Mouse (Mus musculus): ENCODE measurements around the gene Olfr819. TPM values are rescaled to one million over a fixed set of nuclear protein-coding genes. Genes with fewer than 3 reads are reported as not detected.

The Olfr819 gene
- not detected for polyA plus RNA-seq (2015; fragmentation: Illumina TruSeq; extraction: RNeasy Lipid Tissue Mini Kit (QIAGEN cat#74804); ENCODE audit: insufficient read depth, low replicate concordance)

DNA sequence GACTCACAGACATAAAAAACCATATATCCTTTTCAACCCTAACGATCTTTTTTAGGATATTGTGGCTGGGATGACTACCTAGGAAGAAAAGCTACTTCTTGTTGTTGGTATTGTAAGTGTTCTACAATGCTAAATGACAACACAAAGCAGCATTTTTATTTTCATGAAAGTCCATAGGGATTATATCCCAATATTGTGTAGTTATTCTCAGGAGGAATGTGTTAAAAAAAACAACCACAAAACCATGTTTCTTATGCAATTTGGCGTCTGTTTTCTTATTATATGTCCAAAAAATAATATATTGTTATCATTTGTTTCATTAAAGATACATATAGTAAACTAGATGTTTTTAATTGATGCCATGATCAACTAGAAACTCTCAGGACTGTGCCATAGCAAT is at the start of gene Olfr819:
TSS of gene Olfr819 (minus strand) at position 101 of the 400 bp plus-strand sequence.

DNA sequence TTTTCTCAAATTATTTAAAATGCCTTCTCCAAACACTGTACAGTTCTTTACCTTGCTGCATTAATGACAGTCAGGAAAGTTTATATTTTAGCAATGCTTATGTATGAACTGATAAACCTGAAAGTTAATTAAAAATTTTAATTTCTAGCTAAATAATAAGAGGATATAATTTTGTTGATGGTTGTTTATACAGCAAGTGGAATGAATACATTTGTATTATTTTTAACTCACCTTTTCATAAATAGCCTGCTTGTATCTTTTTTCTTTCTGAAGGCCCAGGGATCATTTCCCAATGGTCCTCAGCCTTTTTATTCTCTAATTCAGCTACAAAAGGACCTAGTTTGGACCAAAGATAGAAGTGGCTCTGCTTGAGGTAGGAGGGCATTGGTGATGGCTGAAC is 45.3 kb upstream of the Olfr819 start, which contains the start of gene Olfr820:
TSS of gene Olfr820 (plus strand) at position 301 of the 400 bp plus-strand sequence.

DNA sequence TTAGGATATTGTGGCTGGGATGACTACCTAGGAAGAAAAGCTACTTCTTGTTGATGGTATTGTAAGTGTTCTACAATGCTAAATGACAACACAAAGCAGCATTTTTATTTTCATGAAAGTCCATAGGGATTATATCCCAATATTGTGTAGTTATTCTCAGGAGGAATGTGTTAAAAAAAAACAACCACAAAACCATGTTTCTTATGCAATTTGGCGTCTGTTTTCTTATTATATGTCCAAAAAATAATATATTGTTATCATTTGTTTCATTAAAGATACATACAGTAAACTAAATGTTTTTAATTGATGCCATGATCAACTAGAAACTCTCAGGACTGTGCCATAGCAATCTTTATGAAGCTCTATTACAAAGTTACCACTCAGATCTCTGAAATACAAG is 17.9 kb upstream of the Olfr819 start, which contains the start of gene Gm10310:
TSS of gene Gm10310 (minus strand) at position 101 of the 400 bp plus-strand sequence.

GRCm38 (mm10) chr10:129976040-129976439 is 9.0 kb upstream of the Olfr819 start, which contains the start of gene Olfr247:
Gene Olfr247 (minus strand): TSS chr10:129976140.

GRCm38 (mm10) chr10:129949000-129949399 is 18.1 kb downstream of the Olfr819 start, which contains the start of gene Olfr818:
Gene Olfr818 (minus strand): TSS chr10:129949100.

DNA sequence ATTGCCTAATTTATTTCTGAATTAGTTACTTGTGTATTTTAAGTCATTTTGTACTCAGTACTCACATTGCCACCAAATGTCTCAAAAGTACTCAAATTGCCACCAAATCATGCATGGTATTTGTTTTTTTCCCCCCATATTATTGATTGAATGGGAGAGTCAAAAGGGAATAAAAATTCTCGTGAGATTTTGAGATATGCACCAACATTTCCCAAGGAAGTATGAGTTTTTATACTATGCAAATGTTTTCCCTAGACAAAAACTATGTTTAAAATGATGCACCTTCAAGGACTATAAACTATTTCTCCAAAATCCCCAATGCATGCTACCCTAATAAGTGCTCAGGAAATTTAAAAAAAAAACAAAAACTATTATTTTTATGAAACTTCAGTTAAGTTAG is 51.6 kb downstream of the Olfr819 start, which contains the start of gene Olfr816:
TSS of gene Olfr816 (minus strand) at position 101 of the 400 bp plus-strand sequence.

Other genes with a start within 250 kb of the Olfr819 start
- not detected for gene Olfr805, start 237.9 kb downstream of the Olfr819 start, polyA plus RNA-seq (2015; fragmentation: Illumina TruSeq; extraction: RNeasy Lipid Tissue Mini Kit (QIAGEN cat#74804); ENCODE audit: insufficient read depth, low replicate concordance)
- not detected for gene Olfr806, start 225.3 kb downstream of the Olfr819 start, polyA plus RNA-seq (2015; fragmentation: Illumina TruSeq; extraction: RNeasy Lipid Tissue Mini Kit (QIAGEN cat#74804); ENCODE audit: insufficient read depth, low replicate concordance)
- gene Olfr807, start 209.5 kb downstream of the Olfr819 start, polyA plus RNA-seq (2015; fragmentation: Illumina TruSeq; extraction: RNeasy Lipid Tissue Mini Kit (QIAGEN cat#74804); ENCODE audit: insufficient read depth, low replicate concordance): not detected
- not detected for gene Olfr808, start 201.8 kb downstream of the Olfr819 start, polyA plus RNA-seq (2015; fragmentation: Illumina TruSeq; extraction: RNeasy Lipid Tissue Mini Kit (QIAGEN cat#74804); ENCODE audit: insufficient read depth, low replicate concordance)
- not detected for gene Olfr809, start 192.6 kb downstream of the Olfr819 start, polyA plus RNA-seq (2015; fragmentation: Illumina TruSeq; extraction: RNeasy Lipid Tissue Mini Kit (QIAGEN cat#74804); ENCODE audit: insufficient read depth, low replicate concordance)
- not detected for gene Olfr810, start 172.3 kb downstream of the Olfr819 start, polyA plus RNA-seq (2015; fragmentation: Illumina TruSeq; extraction: RNeasy Lipid Tissue Mini Kit (QIAGEN cat#74804); ENCODE audit: insufficient read depth, low replicate concordance)
- gene Olfr811, start 162.9 kb downstream of the Olfr819 start, polyA plus RNA-seq (2015; fragmentation: Illumina TruSeq; extraction: RNeasy Lipid Tissue Mini Kit (QIAGEN cat#74804); ENCODE audit: insufficient read depth, low replicate concordance): not detected
- not detected for gene Olfr812, start 121.2 kb downstream of the Olfr819 start, polyA plus RNA-seq (2015; fragmentation: Illumina TruSeq; extraction: RNeasy Lipid Tissue Mini Kit (QIAGEN cat#74804); ENCODE audit: insufficient read depth, low replicate concordance)
- not detected for gene Olfr813, start 111.9 kb downstream of the Olfr819 start, polyA plus RNA-seq (2015; fragmentation: Illumina TruSeq; extraction: RNeasy Lipid Tissue Mini Kit (QIAGEN cat#74804); ENCODE audit: insufficient read depth, low replicate concordance)
- not detected for gene Olfr814, start 87.4 kb downstream of the Olfr819 start, polyA plus RNA-seq (2015; fragmentation: Illumina TruSeq; extraction: RNeasy Lipid Tissue Mini Kit (QIAGEN cat#74804); ENCODE audit: insufficient read depth, low replicate concordance)
- gene Olfr815, start 61.4 kb downstream of the Olfr819 start, polyA plus RNA-seq (2015; fragmentation: Illumina TruSeq; extraction: RNeasy Lipid Tissue Mini Kit (QIAGEN cat#74804); ENCODE audit: insufficient read depth, low replicate concordance): not detected
- not detected for gene Olfr816, start 51.7 kb downstream of the Olfr819 start, polyA plus RNA-seq (2015; fragmentation: Illumina TruSeq; extraction: RNeasy Lipid Tissue Mini Kit (QIAGEN cat#74804); ENCODE audit: insufficient read depth, low replicate concordance)
- gene Olfr818, start 18.2 kb downstream of the Olfr819 start, polyA plus RNA-seq (2015; fragmentation: Illumina TruSeq; extraction: RNeasy Lipid Tissue Mini Kit (QIAGEN cat#74804); ENCODE audit: insufficient read depth, low replicate concordance): not detected
- not detected for gene Olfr247, start 8.9 kb upstream of the Olfr819 start, polyA plus RNA-seq (2015; fragmentation: Illumina TruSeq; extraction: RNeasy Lipid Tissue Mini Kit (QIAGEN cat#74804); ENCODE audit: insufficient read depth, low replicate concordance)
- not detected for gene Gm10310, start 17.8 kb upstream of the Olfr819 start, polyA plus RNA-seq (2015; fragmentation: Illumina TruSeq; extraction: RNeasy Lipid Tissue Mini Kit (QIAGEN cat#74804); ENCODE audit: insufficient read depth, low replicate concordance)
- not detected for gene Olfr820, start 45.4 kb upstream of the Olfr819 start, polyA plus RNA-seq (2015; fragmentation: Illumina TruSeq; extraction: RNeasy Lipid Tissue Mini Kit (QIAGEN cat#74804); ENCODE audit: insufficient read depth, low replicate concordance)
- gene Olfr821, start 63.1 kb upstream of the Olfr819 start, polyA plus RNA-seq (2015; fragmentation: Illumina TruSeq; extraction: RNeasy Lipid Tissue Mini Kit (QIAGEN cat#74804); ENCODE audit: insufficient read depth, low replicate concordance): not detected
- not detected for gene Olfr822, start 103.9 kb upstream of the Olfr819 start, polyA plus RNA-seq (2015; fragmentation: Illumina TruSeq; extraction: RNeasy Lipid Tissue Mini Kit (QIAGEN cat#74804); ENCODE audit: insufficient read depth, low replicate concordance)
- gene Olfr823, start 148.1 kb upstream of the Olfr819 start, polyA plus RNA-seq (2015; fragmentation: Illumina TruSeq; extraction: RNeasy Lipid Tissue Mini Kit (QIAGEN cat#74804); ENCODE audit: insufficient read depth, low replicate concordance): not detected
- not detected for gene Olfr824, start 162.7 kb upstream of the Olfr819 start, polyA plus RNA-seq (2015; fragmentation: Illumina TruSeq; extraction: RNeasy Lipid Tissue Mini Kit (QIAGEN cat#74804); ENCODE audit: insufficient read depth, low replicate concordance)
- gene Olfr825, start 199.5 kb upstream of the Olfr819 start, polyA plus RNA-seq (2015; fragmentation: Illumina TruSeq; extraction: RNeasy Lipid Tissue Mini Kit (QIAGEN cat#74804); ENCODE audit: insufficient read depth, low replicate concordance): not detected
- gene Olfr826, start 216.9 kb upstream of the Olfr819 start, polyA plus RNA-seq (2015; fragmentation: Illumina TruSeq; extraction: RNeasy Lipid Tissue Mini Kit (QIAGEN cat#74804); ENCODE audit: insufficient read depth, low replicate concordance): not detected
- not detected for gene Olfr827, start 247.1 kb upstream of the Olfr819 start, polyA plus RNA-seq (2015; fragmentation: Illumina TruSeq; extraction: RNeasy Lipid Tissue Mini Kit (QIAGEN cat#74804); ENCODE audit: insufficient read depth, low replicate concordance)

Data from spleen, adult 10 weeks (tissue).